Mouse (Mus musculus): ENCODE measurements around the gene Stk39.

Gene Stk39

DNA sequence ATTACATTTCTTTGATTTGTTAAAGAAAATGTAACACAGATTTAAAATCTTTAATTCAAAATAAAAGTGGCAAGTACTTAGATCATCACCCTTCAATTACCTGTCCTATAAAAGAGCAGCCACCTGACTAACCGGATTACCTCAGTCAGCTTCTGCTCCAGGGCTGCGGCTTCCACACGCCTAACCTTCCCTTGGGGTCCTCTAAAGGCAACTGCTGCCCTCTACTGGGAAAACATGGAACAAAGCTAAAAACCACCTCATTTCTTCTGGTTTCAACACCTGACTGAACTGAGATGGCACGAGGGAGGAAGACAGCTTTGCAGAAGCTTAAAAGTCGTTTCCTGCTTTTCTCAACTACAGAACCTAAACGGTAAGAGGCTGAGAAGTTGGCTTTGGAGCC, 121.4 kb downstream of the Stk39 start:
- in situ Hi-C loops (cut with MboI; ENCODE audit: unreplicated experiment in 2 of 2), result loop anchor here in 1 of 2 experiments (5.0 to 10.0 kb wide), 2 partner anchors 1396 to 1528 kb away; no protein-coding TSS in a partner anchor

- in situ Hi-C loops (cut with MboI; ENCODE audit: unreplicated experiment in 2 of 2), result loop anchor here (5.0 to 10.0 kb wide), 3 partner anchors 1385 to 1527 kb away; no protein-coding TSS in a partner anchor
These were observed 122.3 kb downstream of the Stk39 start for GRCm38 (mm10) chr2:68349593-68350383.

GRCm38 (mm10) chr2:68348966-68349365, 123.1 kb downstream of the Stk39 start:
- in situ Hi-C loops (cut with MboI; ENCODE audit: unreplicated experiment in 2 of 2), result loop anchor here in 1 of 2 experiments (10.0 kb wide), 1 partner anchor 1384 kb away; no protein-coding TSS in a partner anchor

- in situ Hi-C loops (cut with MboI; ENCODE audit: unreplicated experiment in 2 of 2), result loop anchor here in 1 of 2 experiments (10.0 kb wide), 1 partner anchor 1382 kb away; no protein-coding TSS in a partner anchor
These were observed 125.3 kb downstream of the Stk39 start for GRCm38 (mm10) chr2:68346606-68347237.

DNA sequence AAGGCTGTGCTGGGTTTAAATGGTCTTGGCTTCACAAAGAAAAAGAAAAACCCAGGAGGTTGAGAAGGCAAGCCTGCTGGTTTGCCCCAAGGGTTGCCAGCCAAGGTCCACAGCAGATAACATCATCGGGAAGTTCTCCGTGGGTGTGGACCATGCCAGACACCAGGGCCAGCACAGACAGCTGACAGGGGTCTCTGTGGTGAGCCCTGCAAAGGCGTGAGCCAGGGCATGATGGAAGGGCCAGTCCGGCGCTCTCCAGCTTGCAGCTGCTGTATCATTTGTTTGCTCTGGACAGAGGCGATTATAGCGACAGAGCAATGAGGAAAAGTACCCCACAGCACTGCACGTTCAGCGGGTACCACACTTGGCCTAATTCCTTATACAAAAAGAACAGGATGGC, 126.8 kb downstream of the Stk39 start:
- in situ Hi-C loops (cut with MboI; ENCODE audit: unreplicated experiment in 2 of 2), result loop anchor here in 1 of 2 experiments (10.0 kb wide), 1 partner anchor 1380 kb away; no protein-coding TSS in a partner anchor

DNA sequence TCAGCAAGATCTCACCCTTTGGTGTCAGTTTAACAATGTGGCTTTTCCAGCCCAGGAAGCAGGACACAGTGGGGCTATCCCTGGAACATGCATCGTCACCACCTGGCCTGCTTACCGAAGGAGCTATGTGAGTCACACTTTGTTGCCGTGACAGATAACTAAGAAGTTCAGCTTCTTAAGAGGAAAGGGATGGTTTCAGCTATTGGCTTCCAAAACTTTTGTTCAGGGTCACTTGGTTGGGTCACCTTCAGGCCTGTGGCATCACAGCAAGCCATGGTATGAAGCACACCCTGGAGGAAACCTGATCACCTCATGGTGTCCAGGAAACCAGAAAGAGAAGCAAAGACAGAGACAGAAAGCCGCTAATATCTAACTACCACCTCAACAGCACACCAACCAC, 128.3 kb downstream of the Stk39 start:
- in situ Hi-C loops (cut with MboI; ENCODE audit: unreplicated experiment in 2 of 2), result loop anchor here in 1 of 2 experiments (10.0 kb wide), 1 partner anchor 1379 kb away; no protein-coding TSS in a partner anchor

DNA sequence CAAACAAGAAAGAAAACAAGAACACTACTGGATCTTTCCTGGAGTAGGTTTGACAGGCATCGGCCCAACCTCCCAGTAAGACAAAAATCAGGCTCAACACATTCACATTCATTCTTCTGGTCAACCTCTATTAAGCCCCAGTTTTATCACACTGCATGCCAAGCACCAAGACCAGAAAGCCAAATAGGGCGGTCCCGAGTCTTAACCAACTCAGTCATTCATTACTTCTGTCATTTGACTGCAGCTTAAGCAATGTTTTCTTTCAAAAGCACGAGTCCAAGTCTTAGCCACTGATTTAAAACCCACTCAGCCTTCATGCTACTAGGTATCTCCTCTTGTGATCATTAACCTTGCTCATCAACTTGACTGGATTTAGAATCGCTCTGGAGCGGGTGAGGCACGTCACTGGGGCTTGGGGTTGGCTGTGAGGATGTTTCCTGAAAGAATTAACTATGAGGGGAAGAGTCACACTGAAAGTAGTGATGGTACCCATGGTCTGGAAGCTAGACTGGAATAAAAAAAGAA, 129.9 kb downstream of the Stk39 start:
- in situ Hi-C loops (cut with MboI; ENCODE audit: unreplicated experiment in 2 of 2), result loop anchor here in 1 of 2 experiments (10.0 kb wide), 1 partner anchor 1377 kb away; no protein-coding TSS in a partner anchor

GRCm38 (mm10) chr2:68336913-68337312, 135.2 kb downstream of the Stk39 start:
- in situ Hi-C loops (cut with MboI; ENCODE audit: unreplicated experiment in 2 of 2), result no loop called here

DNA sequence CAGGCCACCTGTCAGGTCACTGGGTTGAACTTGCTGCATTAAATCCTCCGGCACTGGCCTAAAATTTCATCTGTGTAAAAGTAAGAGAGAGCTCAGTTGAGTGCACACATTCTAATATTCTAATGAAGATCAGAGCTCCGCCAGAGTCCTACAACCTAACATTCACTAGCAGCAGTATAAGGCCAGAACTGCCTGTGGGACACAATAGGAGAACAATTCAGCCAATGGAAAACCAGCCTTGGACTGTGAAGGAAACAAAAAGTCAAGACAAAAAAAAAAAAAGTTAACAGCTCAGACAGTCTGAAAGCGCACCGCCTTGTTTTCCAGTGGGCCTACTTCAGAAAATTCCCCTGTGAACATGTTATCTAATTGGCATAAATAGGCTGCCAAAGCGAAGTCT, 137.1 kb downstream of the Stk39 start:
- in situ Hi-C loops (cut with MboI; ENCODE audit: unreplicated experiment in 2 of 2), result no loop called here

DNA sequence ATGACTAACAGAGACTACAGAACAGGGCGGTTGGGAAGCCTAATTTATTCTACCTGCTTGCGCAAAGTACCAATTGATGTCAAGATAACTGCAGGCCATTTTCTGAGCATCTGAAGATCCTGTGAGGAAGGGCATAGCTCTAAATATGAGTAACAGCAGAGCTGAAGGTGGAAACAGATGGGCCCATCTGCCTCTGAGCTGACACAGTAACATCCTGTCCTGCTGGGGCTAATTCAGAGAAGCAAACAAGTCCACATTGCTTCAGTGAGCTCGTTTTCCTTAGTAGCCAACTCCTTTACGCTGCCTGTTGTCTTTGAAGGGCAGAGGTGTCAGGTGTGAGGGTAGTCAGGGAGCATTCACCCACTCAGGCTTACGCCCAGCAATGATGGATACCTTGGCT, 146.8 kb downstream of the Stk39 start:
- in situ Hi-C loops (cut with MboI; ENCODE audit: unreplicated experiment in 2 of 2), result no loop called here

DNA sequence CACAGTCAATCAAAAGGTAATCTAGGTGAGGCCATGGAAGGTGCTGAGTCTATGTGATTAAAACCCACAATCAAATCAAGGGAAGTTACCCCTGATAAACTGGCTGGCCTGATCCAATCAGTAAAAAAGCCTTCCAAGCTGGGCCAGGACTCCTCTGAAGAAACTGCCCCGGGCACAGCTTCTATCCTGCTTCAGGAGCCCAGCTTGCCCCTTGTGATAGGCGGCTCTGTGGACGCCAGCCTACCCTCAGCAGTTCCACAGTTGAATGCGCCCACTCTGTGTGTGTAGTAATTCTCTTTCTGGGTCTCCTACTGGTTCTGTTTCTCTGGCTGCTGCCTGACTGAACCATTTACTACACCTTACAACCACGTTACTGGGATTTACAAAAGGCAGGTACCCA, 150.8 kb downstream of the Stk39 start:
- in situ Hi-C loops (cut with MboI; ENCODE audit: unreplicated experiment in 2 of 2), result no loop called here

GRCm38 (mm10) chr2:68320670-68321069, 151.4 kb downstream of the Stk39 start:
- in situ Hi-C loops (cut with MboI; ENCODE audit: unreplicated experiment in 2 of 2), result no loop called here

DNA sequence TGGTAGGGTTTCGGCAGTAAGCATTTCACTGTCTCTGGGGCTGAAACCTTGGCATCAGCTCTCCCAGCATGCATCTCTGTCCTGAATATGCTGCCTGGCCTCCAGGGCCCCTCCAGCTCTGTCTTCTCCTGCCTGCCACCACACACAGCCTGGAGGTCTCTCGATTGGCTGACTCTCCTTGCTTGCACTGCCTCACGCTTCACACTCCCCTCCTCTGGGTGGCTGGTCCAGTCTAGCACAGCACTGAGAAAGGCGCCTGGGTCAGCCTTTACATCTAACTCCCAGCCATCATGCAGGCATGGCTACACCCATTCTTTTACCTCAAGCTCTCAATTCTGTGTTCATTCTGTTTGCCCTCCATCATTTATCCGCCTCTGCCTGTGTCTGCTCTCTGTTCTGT, 153.6 kb downstream of the Stk39 start:
- in situ Hi-C loops (cut with MboI; ENCODE audit: unreplicated experiment in 2 of 2), result no loop called here

DNA sequence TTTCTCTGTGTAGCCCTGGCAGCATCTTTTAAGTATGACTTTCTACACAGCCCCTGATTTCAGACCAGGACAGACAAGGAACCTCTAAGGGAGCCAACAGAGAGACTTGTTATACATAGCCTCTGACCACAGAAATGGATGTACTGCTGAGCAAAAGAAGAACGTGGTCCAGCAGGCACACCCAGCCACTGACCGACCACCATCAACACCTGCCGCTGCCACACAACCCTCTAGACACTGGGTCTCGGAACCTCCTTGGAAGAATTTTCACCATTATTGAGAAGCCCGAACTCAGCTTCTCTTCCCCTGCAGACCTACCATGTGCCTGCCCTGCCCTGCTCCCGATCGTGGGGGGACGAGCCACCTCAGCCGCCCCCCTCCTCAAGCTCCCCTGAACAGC, 154.2 kb downstream of the Stk39 start:
- in situ Hi-C loops (cut with MboI; ENCODE audit: unreplicated experiment in 2 of 2), result no loop called here

DNA sequence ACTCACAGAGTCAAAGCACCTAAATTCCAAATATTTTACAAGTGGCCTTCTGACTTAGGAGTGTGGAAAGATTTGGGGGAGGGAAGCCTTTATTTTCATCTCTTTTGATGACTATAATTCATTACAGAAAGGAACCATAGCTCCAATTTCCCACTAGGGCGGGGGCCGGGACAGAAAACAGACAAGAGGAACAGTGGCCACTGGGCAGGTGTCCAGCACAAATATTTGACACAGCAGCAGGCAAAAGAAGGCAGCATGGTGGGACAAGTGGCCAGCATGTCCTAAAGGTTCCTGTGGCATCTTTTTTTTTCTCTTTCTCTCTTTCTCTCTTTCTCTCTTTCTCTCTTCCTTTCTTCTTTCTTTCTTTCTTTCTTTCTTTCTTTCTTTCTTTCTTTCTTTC, 154.6 kb downstream of the Stk39 start:
- in situ Hi-C loops (cut with MboI; ENCODE audit: unreplicated experiment in 2 of 2), result no loop called here

DNA sequence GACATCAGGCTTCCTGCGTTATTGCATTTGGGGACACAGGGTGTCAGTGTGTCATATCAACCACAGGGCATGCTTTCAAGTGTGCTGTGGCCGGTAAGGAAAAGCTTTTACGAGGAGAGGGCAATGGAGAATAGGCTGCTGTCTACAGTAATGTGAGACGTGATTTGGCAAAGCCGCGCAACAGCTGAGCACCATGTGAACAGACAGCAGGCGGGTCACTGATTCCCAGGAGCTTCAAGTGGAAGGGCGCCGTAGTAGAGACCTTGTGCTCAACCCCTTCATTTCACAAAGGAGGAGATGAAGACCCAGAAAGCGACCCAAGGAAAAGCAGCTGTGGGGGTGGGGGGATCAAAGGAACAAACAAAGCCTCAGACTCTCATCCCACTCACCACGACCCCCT, 156.8 kb downstream of the Stk39 start:
- in situ Hi-C loops (cut with MboI; ENCODE audit: unreplicated experiment in 2 of 2), result no loop called here

DNA sequence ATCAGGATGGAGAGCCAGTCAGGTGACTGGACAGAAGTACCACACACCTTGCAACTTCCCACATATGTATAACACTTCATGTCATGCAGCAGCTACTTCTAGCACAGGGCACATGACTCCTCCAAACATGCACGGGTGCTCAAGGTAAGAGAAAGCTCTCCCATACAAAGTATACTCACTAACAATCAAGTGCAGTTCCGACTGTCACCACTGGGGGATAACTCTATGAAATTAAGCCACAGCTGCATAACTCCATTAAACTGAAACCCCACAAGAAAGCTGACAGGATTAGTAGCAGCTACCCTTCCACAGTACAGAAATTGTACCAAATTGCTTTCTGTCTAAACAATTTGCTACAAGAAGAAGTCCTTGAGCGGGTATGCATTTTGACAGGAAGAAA, 161.9 kb downstream of the Stk39 start:
- in situ Hi-C loops (cut with MboI; ENCODE audit: unreplicated experiment in 2 of 2), result no loop called here

DNA sequence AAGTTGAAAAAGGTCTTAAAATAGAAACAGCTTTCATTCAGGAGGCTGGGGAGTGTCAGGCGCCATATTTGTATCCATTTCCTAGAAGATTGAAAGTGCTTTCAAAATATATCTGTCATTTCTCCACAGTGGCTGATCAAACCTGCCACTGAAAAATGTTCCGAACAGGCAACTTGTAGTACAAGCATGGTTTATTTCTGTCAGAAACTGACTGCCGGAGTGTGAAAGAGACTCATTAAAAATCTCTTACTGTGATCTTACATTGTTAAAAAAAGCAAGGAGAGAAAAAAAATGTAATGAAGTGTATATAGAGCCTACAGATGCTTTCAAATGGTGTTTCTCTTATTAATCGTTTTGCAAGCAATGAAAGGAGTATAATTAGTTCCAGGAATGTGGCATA, 165.5 kb downstream of the Stk39 start:
- in situ Hi-C loops (cut with MboI; ENCODE audit: unreplicated experiment in 2 of 2), result no loop called here

- in situ Hi-C loops (cut with MboI; ENCODE audit: unreplicated experiment in 2 of 2), result no loop called here
These were observed 167.2 kb downstream of the Stk39 start for GRCm38 (mm10) chr2:68304771-68305460.

- in situ Hi-C loops (cut with MboI; ENCODE audit: unreplicated experiment in 2 of 2), result no loop called here
These were observed 170.1 kb downstream of the Stk39 start for GRCm38 (mm10) chr2:68301811-68302542.

All from v-Abl transformed pro-B cells (cell line).